Mouse (Mus musculus): Measurements from ENCODE around the gene Ric3. TPM values are rescaled to one million over a fixed set of nuclear protein-coding genes. Genes with fewer than 3 reads are reported as not detected.

Ric3 gene
- polyA plus RNA-seq, 1 experiment from 2014 or later, result 1.1 TPM

- H3K4me1 ChIP-seq (replicated peaks; ENCODE audit: control insufficient read depth, insufficient read depth), result no peaks in the 10 kb centered on the region
- WGBS, result 63% methylated on average over 1 of the region's 1 CpGs
- no peak for TF ChIP-seq EP300 (optimal IDR thresholded peaks at IDR 0.05)
- no peak for TF ChIP-seq CTCF (IDR thresholded peaks at IDR 0.05; ENCODE audit: low read depth)
- no peaks in the 10 kb centered on the region for H3K36me3 ChIP-seq (ENCODE audit: control insufficient read depth, insufficient read depth, low read length)
- no peak overlapping the region for H3K9ac ChIP-seq (ENCODE audit: low read length)
- H3K27me3 ChIP-seq (ENCODE audit: control insufficient read depth, insufficient read depth, low read length), result peaks cover 3% of the 10 kb centered on the region; the same call in 1 of the 2 replicates
- H3K4me3 ChIP-seq (ENCODE audit: low read depth, low read length), result no peak overlapping the region
- no peaks in the 10 kb centered on the region for H3K9me3 ChIP-seq (ENCODE audit: control insufficient read depth, low read length)
- H3K27ac ChIP-seq (replicated peaks), result no peak overlapping the region
- no peak for DNase-seq (ENCODE audit: low spot score)
- no peak overlapping the region for H3K4me2 ChIP-seq (replicated peaks; ENCODE audit: low read depth)
- ATAC-seq (ENCODE audit: low FRiP score, low TSS enrichment), result no peak
Measured at GRCm38 (mm10) chr7:109009260-109009659, 73.9 kb downstream of the Ric3 start.

- ATAC-seq (ENCODE audit: low FRiP score, low TSS enrichment) (no peak), DNase-seq (ENCODE audit: low spot score) (no peak)
- H3K4me1 ChIP-seq (replicated peaks; ENCODE audit: control insufficient read depth, insufficient read depth), result no peaks in the 10 kb centered on the region
- whole genome bisulfite sequencing, result 18% methylated on average over 3 of the region's 3 CpGs
- TF ChIP-seq EP300 (optimal IDR thresholded peaks at IDR 0.05) (no peak), CTCF (IDR thresholded peaks at IDR 0.05; ENCODE audit: low read depth) (no peak)
- H3K27ac ChIP-seq (replicated peaks), result no peak overlapping the region
- H3K27me3 ChIP-seq (ENCODE audit: control insufficient read depth, insufficient read depth, low read length), result no peaks in the 10 kb centered on the region
- H3K4me3 ChIP-seq (ENCODE audit: low read depth, low read length), result no peak overlapping the region
- H3K4me2 ChIP-seq (replicated peaks; ENCODE audit: low read depth), result no peak overlapping the region
- H3K9me3 ChIP-seq (ENCODE audit: control insufficient read depth, low read length), result no peaks in the 10 kb centered on the region
- no peak overlapping the region for H3K9ac ChIP-seq (ENCODE audit: low read length)
- no peaks in the 10 kb centered on the region for H3K36me3 ChIP-seq (ENCODE audit: control insufficient read depth, insufficient read depth, low read length)
Measured at GRCm38 (mm10) chr7:109003653-109004052, 79.5 kb downstream of the Ric3 start.

DNA sequence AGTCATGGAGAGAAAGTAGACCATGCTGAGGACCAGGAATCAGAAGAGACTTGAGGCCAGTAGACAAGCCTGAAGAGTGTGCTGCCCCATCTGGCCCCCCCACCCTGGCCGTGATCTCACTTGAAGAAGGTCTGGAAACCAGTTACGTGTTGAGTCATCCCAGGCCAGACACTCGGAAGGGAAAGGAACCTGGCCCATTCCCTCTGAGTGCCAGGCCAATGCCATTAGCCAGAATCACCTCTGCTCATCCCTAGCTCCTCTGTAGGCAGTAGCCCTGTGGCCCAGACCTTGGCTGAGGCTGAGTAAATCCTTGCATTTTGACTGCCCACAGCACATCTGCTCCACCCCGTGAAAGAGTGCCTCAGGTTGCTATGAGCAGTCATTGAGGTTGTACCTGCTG is 81.2 kb downstream of the Ric3 start:
- H3K27ac ChIP-seq (replicated peaks), result no peak overlapping the region
- H3K4me3 ChIP-seq (ENCODE audit: low read depth, low read length), result no peak overlapping the region
- no peak overlapping the region for H3K9ac ChIP-seq (ENCODE audit: low read length)
- no peaks in the 10 kb centered on the region for H3K4me1 ChIP-seq (replicated peaks; ENCODE audit: control insufficient read depth, insufficient read depth)
- H3K9me3 ChIP-seq (ENCODE audit: control insufficient read depth, low read length), result no peaks in the 10 kb centered on the region
- ATAC-seq (ENCODE audit: low FRiP score, low TSS enrichment) (no peak), DNase-seq (ENCODE audit: low spot score) (no peak)
- no peak for TF ChIP-seq EP300 (optimal IDR thresholded peaks at IDR 0.05)
- no peak for TF ChIP-seq CTCF (IDR thresholded peaks at IDR 0.05; ENCODE audit: low read depth)
- H3K4me2 ChIP-seq (replicated peaks; ENCODE audit: low read depth), result no peak overlapping the region
- H3K27me3 ChIP-seq (ENCODE audit: control insufficient read depth, insufficient read depth, low read length), result no peaks in the 10 kb centered on the region
- no peaks in the 10 kb centered on the region for H3K36me3 ChIP-seq (ENCODE audit: control insufficient read depth, insufficient read depth, low read length)
- 81% methylated on average over 4 of the region's 4 CpGs for WGBS

GRCm38 (mm10) chr7:109000315-109000954 is 82.7 kb downstream of the Ric3 start:
- ATAC-seq (ENCODE audit: low FRiP score, low TSS enrichment), result no peak
- Histone ChIP-seq H3K9ac (ENCODE audit: low read length) (no peak overlapping the region), H3K36me3 (ENCODE audit: control insufficient read depth, insufficient read depth, low read length) (no peaks in the 10 kb centered on the region), H3K9me3 (ENCODE audit: control insufficient read depth, low read length) (no peaks in the 10 kb centered on the region), H3K27ac (replicated peaks) (no peak overlapping the region), H3K27me3 (ENCODE audit: control insufficient read depth, insufficient read depth, low read length) (no peaks in the 10 kb centered on the region), H3K4me2 (replicated peaks; ENCODE audit: low read depth) (no peak overlapping the region), H3K4me1 (replicated peaks; ENCODE audit: control insufficient read depth, insufficient read depth) (no peaks in the 10 kb centered on the region), H3K4me3 (ENCODE audit: low read depth, low read length) (no peak overlapping the region)
- no peak for DNase-seq (ENCODE audit: low spot score)
- WGBS, result 44% methylated on average over 4 of the region's 4 CpGs
- TF ChIP-seq EP300 (optimal IDR thresholded peaks at IDR 0.05) (no peak), CTCF (IDR thresholded peaks at IDR 0.05; ENCODE audit: low read depth) (peak; percentile 60)

- Histone ChIP-seq H3K36me3 (ENCODE audit: control insufficient read depth, insufficient read depth, low read length) (no peaks in the 10 kb centered on the region), H3K9me3 (ENCODE audit: control insufficient read depth, low read length) (no peaks in the 10 kb centered on the region), H3K4me1 (replicated peaks; ENCODE audit: control insufficient read depth, insufficient read depth) (no peaks in the 10 kb centered on the region)
Measured at GRCm38 (mm10) chr7:108996156-108996555, 87.0 kb downstream of the Ric3 start.

GRCm38 (mm10) chr7:108993881-108994291 is 89.2 kb downstream of the Ric3 start:
- 80% methylated on average over 3 of the region's 3 CpGs for WGBS
- no peak overlapping the region for H3K9ac ChIP-seq (ENCODE audit: low read length)
- H3K4me2 ChIP-seq (replicated peaks; ENCODE audit: low read depth), result no peak overlapping the region

More at GRCm38 (mm10) chr7:108996156-108996555, 87.0 kb downstream of the Ric3 start:
- TF ChIP-seq CTCF (IDR thresholded peaks at IDR 0.05; ENCODE audit: low read depth) (no peak), EP300 (optimal IDR thresholded peaks at IDR 0.05) (no peak)
- 41% methylated on average over 6 of the region's 6 CpGs for WGBS
- no peak overlapping the region for H3K4me2 ChIP-seq (replicated peaks; ENCODE audit: low read depth)
- no peak for DNase-seq (ENCODE audit: low spot score)
- H3K27ac ChIP-seq (replicated peaks), result no peak overlapping the region
- ATAC-seq (ENCODE audit: low FRiP score, low TSS enrichment), result no peak
- H3K4me3 ChIP-seq (ENCODE audit: low read depth, low read length), result no peak overlapping the region
- no peaks in the 10 kb centered on the region for H3K27me3 ChIP-seq (ENCODE audit: control insufficient read depth, insufficient read depth, low read length)
- H3K9ac ChIP-seq (ENCODE audit: low read length), result no peak overlapping the region

More at GRCm38 (mm10) chr7:108993881-108994291, 89.2 kb downstream of the Ric3 start:
- H3K27ac ChIP-seq (replicated peaks), result no peak overlapping the region
- ATAC-seq (ENCODE audit: low FRiP score, low TSS enrichment) (no peak), DNase-seq (ENCODE audit: low spot score) (no peak)
- H3K9me3 ChIP-seq (ENCODE audit: control insufficient read depth, low read length), result no peaks in the 10 kb centered on the region
- H3K4me3 ChIP-seq (ENCODE audit: low read depth, low read length), result no peak overlapping the region
- H3K4me1 ChIP-seq (replicated peaks; ENCODE audit: control insufficient read depth, insufficient read depth), result no peaks in the 10 kb centered on the region
- no peaks in the 10 kb centered on the region for H3K27me3 ChIP-seq (ENCODE audit: control insufficient read depth, insufficient read depth, low read length)
- TF ChIP-seq CTCF (IDR thresholded peaks at IDR 0.05; ENCODE audit: low read depth), result no peak
- H3K36me3 ChIP-seq (ENCODE audit: control insufficient read depth, insufficient read depth, low read length), result no peaks in the 10 kb centered on the region
